Mouse (Mus musculus): ENCODE results near the gene Tmub2. TPM values are rescaled to one million over a fixed set of nuclear protein-coding genes. Genes with fewer than 3 reads are reported as not detected.

The Tmub2 gene
- polyA plus RNA-seq, 1 experiment, result 25.2 TPM

DNA sequence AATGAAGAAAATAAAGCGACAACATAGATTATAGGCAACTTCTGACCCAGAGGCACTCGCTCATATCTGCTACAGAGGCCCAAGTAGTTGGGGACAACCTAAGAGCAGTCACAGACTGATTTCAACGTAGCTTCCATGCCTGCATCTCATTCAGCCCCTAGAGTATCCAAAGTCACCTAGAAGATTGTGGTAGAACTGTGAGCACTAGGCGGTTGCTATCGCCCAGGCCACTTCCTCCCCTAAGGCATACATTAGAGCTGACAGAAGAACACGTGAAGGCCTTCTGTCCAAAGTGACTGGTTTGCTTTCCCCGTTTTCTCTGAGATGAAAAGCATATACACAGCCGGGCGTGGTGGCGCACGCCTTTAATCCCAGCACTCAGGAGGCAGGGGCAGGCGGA, 29.6 kb downstream of the Tmub2 start:
- peaks cover 24% of the 10 kb centered on the region for H3K79me3 ChIP-seq (ENCODE audit: low read depth)
- H3K36me3 ChIP-seq (ENCODE audit: control insufficient read depth, insufficient read depth), result peaks cover 63% of the 10 kb centered on the region
- H3K4me3 ChIP-seq (ENCODE audit: insufficient read depth, poor library complexity, severe bottlenecking), result no peak overlapping the region
- peaks cover 52% of the 10 kb centered on the region for H3K79me2 ChIP-seq (ENCODE audit: control insufficient read depth, insufficient read depth)
- TF ChIP-seq USF1 (IDR thresholded peaks at IDR 0.05; ENCODE audit: low read depth) (no peak), MYOG (IDR thresholded peaks at IDR 0.05; ENCODE audit: control insufficient read depth, extremely low read depth, insufficient read length) (no peak), MYOD1 (IDR thresholded peaks at IDR 0.05; ENCODE audit: control insufficient read depth, insufficient read length, low read depth) (no peak), CEBPB (IDR thresholded peaks at IDR 0.05; ENCODE audit: low read depth) (no peak), CTCF (IDR thresholded peaks at IDR 0.05; ENCODE audit: control insufficient read depth, insufficient read depth, insufficient read length) (no peak), MAX (IDR thresholded peaks at IDR 0.05) (no peak), FOSL1 (IDR thresholded peaks at IDR 0.05; ENCODE audit: insufficient read depth, low read length, poor library complexity, severe bottlenecking) (no peak)
- H3K27me3 ChIP-seq (ENCODE audit: control insufficient read depth, insufficient read depth, insufficient read length), result no peaks in the 10 kb centered on the region
- no peak overlapping the region for H3ac ChIP-seq (ENCODE audit: control insufficient read depth, insufficient read length, low read depth)

DNA sequence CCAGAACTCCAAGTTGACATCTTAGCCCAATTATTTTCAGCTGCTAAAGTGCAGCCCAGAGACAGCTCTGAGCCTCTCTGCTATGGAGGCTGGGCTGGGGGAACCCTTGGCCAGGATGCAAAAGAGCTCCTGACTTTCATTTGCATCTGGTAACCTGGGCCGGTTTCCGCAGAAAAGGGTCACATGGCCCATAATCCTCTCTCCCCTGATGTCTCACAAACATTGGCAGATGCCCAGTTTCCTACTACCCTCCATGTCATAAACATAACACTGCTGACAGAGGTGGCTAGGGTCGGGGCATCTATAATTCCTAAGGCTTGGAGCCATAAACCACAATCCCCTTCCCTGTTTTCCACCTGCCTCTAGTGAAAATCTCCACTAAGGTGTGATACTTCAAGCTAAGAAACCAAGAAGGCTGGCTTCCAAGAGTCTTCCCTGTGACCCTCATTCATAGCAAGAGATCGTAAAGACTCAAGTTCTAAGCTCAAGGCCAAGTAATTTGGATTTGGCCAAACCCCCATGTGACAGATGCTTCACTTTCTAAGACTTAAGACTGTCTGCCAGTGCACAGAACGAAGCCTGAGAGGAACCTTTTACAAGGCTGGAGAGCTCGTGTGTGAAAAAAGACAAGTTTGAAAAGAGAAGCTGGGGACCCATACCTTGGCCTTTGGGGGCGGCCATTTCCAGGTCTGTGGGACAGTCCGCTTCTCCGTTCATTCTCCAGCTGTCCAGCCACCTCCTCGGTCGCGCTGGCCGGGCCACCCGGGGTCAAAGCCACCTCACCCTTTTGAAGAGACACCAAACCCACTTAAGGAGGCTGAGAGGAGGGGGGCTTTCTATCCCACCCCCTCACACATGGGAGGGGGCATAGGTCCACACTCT, 31.2 kb downstream of the Tmub2 start:
- Histone ChIP-seq H3K79me2 (ENCODE audit: control insufficient read depth, insufficient read depth) (peaks cover 52% of the 10 kb centered on the region), H3K27me3 (ENCODE audit: control insufficient read depth, insufficient read depth, insufficient read length) (no peaks in the 10 kb centered on the region)
- TF ChIP-seq USF1 (IDR thresholded peaks at IDR 0.05; ENCODE audit: low read depth) (peak; percentile 64), MYOD1 (IDR thresholded peaks at IDR 0.05; ENCODE audit: control insufficient read depth, insufficient read length, low read depth) (no peak)

DNA sequence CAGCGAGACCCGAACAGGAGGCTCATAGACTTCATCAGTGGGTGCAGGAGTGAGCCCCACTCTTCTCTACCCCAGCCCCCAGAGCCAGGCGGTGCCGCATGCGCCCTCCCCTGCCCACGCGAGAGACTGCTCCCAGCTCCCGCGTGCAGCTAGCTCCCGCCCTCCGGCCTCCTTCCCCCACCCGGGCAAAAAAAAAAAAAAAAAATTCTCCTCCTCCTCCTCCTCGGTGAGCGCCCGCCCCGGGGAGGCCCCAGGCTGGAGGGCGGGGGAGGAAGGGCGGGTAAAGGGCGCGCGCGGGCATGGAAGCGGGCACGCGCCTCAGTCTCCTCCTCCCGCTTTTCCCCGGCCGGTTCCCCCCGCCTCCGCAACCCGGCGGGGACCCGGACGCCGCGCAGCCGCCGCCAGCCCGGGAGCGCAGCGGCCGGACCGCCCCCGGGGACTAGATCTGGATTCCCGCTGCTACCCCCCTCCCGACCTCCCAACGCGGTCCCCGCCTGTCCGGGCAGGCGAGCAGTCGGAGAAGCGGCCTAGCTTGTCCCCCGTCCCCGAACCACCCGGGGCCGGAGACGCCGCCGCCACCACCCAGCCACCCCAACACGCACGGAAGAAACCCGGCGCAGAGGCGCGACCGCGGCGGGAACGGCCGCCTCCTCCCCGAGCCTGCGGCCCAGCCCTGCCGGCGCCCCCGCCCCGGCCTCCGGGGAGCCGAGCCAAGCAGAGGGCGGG, 32.0 kb downstream of the Tmub2 start:
- Histone ChIP-seq H3ac (ENCODE audit: control insufficient read depth, insufficient read length, low read depth) (peak overlapping the region; percentile 96), H3K79me2 (ENCODE audit: control insufficient read depth, insufficient read depth) (peaks cover 52% of the 10 kb centered on the region), H3K79me3 (ENCODE audit: low read depth) (peaks cover 24% of the 10 kb centered on the region), H3K4me3 (ENCODE audit: insufficient read depth, poor library complexity, severe bottlenecking) (peak overlapping the region; percentile 78), H3K36me3 (ENCODE audit: control insufficient read depth, insufficient read depth) (peaks cover 41% of the 10 kb centered on the region), H3K27me3 (ENCODE audit: control insufficient read depth, insufficient read depth, insufficient read length) (no peaks in the 10 kb centered on the region)
- TF ChIP-seq MYOG (IDR thresholded peaks at IDR 0.05; ENCODE audit: control insufficient read depth, extremely low read depth, insufficient read length) (no peak), MAX (IDR thresholded peaks at IDR 0.05) (peak; percentile 17), MYOD1 (IDR thresholded peaks at IDR 0.05; ENCODE audit: control insufficient read depth, insufficient read length, low read depth) (no peak), CEBPB (IDR thresholded peaks at IDR 0.05; ENCODE audit: low read depth) (no peak), USF1 (IDR thresholded peaks at IDR 0.05; ENCODE audit: low read depth) (no peak)

More for the DNA sequence above, 31.2 kb downstream of the Tmub2 start:
- H3K36me3 ChIP-seq (ENCODE audit: control insufficient read depth, insufficient read depth), result peaks cover 48% of the 10 kb centered on the region
- peaks cover 24% of the 10 kb centered on the region for H3K79me3 ChIP-seq (ENCODE audit: low read depth)
- peak overlapping the region; percentile 58 for H3ac ChIP-seq (ENCODE audit: control insufficient read depth, insufficient read length, low read depth)
- peak overlapping the region; percentile 78 for H3K4me3 ChIP-seq (ENCODE audit: insufficient read depth, poor library complexity, severe bottlenecking)

DNA sequence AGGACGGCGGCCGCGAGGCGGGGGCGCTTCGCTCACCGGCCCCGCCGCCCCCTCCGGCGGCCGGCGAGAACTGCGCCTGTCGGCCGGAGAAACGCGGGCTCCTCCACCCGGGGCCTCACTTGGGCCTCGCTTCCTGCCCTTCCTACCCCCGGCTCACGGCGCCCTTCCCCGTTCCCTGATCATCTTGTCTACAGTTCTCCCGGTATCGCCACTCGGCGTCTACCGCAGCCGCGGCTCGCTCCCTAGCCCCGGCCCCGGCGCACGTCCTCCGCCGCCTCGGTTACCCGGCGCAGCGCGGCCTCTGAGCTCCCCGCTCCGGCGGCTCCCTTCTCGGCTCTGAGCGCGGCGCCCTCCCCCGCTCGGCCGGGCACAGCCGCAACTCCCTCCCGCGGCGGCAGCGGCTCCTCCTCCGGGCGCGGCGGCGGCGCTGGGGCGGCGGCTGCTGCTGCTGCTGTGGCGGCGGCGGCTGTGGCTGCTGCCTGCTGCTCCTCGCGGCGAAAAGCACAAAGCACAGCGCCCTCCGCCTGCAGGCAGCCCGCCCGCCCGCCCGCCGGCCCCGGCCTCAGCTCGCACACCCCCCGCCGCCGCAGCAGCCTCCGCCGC, 32.7 kb downstream of the Tmub2 start:
- TF ChIP-seq MAX (IDR thresholded peaks at IDR 0.05) (peak; percentile 25), MYOD1 (IDR thresholded peaks at IDR 0.05; ENCODE audit: control insufficient read depth, insufficient read length, low read depth) (no peak), CTCF (IDR thresholded peaks at IDR 0.05; ENCODE audit: control insufficient read depth, insufficient read depth, insufficient read length) (no peak), FOSL1 (IDR thresholded peaks at IDR 0.05; ENCODE audit: insufficient read depth, low read length, poor library complexity, severe bottlenecking) (no peak), USF1 (IDR thresholded peaks at IDR 0.05; ENCODE audit: low read depth) (no peak), MYOG (IDR thresholded peaks at IDR 0.05; ENCODE audit: control insufficient read depth, extremely low read depth, insufficient read length) (no peak), CEBPB (IDR thresholded peaks at IDR 0.05; ENCODE audit: low read depth) (no peak)
- peaks cover 52% of the 10 kb centered on the region for H3K79me2 ChIP-seq (ENCODE audit: control insufficient read depth, insufficient read depth)
- H3K79me3 ChIP-seq (ENCODE audit: low read depth), result peaks cover 24% of the 10 kb centered on the region

DNA sequence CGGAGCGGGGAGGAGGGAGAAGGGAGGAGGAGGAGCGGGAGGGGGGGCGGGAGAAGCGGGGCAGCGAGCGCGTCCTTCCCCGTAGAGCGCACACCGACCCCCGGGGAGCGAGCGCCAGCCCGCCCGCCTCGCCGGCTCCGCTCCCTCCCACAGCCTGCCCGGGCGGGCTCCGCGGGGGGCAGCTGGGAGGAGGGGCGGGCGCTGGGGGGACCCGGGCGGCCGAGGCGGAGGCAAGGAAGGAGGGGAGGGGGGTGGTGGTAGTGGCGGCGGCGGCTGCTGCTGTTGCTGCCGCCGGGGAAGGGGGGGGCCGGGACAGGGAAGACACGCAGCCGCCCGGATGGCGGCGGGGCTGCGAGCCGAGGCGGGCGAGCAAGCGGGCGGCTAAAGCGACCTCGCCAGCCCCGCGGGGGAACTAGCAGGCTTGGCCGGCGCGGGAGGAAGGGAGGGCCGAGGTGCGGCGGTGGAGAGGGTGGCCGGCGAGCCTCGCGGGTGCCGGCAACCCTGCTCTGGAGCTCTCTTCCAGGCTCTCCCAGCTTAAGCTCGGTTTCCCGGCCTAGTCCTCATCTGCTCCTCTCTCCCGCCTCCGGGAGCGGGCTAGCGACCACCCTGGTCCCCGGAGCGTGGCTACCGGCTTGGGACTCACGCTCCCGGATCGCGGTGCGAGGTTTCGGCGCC, 33.3 kb downstream of the Tmub2 start:
- Histone ChIP-seq H3K36me3 (ENCODE audit: control insufficient read depth, insufficient read depth) (peaks cover 28% of the 10 kb centered on the region), H3K4me3 (ENCODE audit: insufficient read depth, poor library complexity, severe bottlenecking) (peak overlapping the region; percentile 78), H3K79me3 (ENCODE audit: low read depth) (peaks cover 24% of the 10 kb centered on the region), H3ac (ENCODE audit: control insufficient read depth, insufficient read length, low read depth) (peak overlapping the region; percentile 94), H3K79me2 (ENCODE audit: control insufficient read depth, insufficient read depth) (peaks cover 52% of the 10 kb centered on the region), H3K27me3 (ENCODE audit: control insufficient read depth, insufficient read depth, insufficient read length) (peaks cover 3% of the 10 kb centered on the region)
- TF ChIP-seq CEBPB (IDR thresholded peaks at IDR 0.05; ENCODE audit: low read depth), result no peak

More for the DNA sequence above, 32.7 kb downstream of the Tmub2 start:
- H3ac ChIP-seq (ENCODE audit: control insufficient read depth, insufficient read length, low read depth), result peak overlapping the region; percentile 96
- H3K36me3 ChIP-seq (ENCODE audit: control insufficient read depth, insufficient read depth), result peaks cover 34% of the 10 kb centered on the region
- no peaks in the 10 kb centered on the region for H3K27me3 ChIP-seq (ENCODE audit: control insufficient read depth, insufficient read depth, insufficient read length)
- peak overlapping the region; percentile 78 for H3K4me3 ChIP-seq (ENCODE audit: insufficient read depth, poor library complexity, severe bottlenecking)

All from C2C12 (cell line).